Mouse (Mus musculus) gastrocnemius, postnatal 25 days (tissue): Measurements from ENCODE around the gene Arhgap15. TPM values are rescaled to one million over a fixed set of nuclear protein-coding genes. Genes with fewer than 3 reads are reported as not detected.
"Not testable (repeated sequence)": the region's sequence is repeated elsewhere in the genome, so short reads cannot be mapped to it uniquely, and the experiment has no call there.

Experiments
- DNase-seq: peaks from one replicate; pipeline ENCODE4 v3.0.0; 2022
- long read RNA-seq, 2 experiments: library from polyadenylated mRNA; stranded (forward); transcript quantifications; one replicate each; pipeline ENCODE4 v2.0.0; 2021
- total RNA-seq, 2 experiments: library from RNA; stranded (reverse); gene quantifications; 1 replicate in 1 of 2; 2 replicates in 1 of 2; pipeline ENCODE4 v1.2.3; 2021

Arhgap15 gene
- 1 to 10 TPM in 1 of 2 experiments, under 1 TPM in 1; 0.51 to 1.1 TPM for total RNA-seq
- long read RNA-seq, experiment 1 = 0 reads
- long read RNA-seq, experiment 2 = 0 reads

DNA sequence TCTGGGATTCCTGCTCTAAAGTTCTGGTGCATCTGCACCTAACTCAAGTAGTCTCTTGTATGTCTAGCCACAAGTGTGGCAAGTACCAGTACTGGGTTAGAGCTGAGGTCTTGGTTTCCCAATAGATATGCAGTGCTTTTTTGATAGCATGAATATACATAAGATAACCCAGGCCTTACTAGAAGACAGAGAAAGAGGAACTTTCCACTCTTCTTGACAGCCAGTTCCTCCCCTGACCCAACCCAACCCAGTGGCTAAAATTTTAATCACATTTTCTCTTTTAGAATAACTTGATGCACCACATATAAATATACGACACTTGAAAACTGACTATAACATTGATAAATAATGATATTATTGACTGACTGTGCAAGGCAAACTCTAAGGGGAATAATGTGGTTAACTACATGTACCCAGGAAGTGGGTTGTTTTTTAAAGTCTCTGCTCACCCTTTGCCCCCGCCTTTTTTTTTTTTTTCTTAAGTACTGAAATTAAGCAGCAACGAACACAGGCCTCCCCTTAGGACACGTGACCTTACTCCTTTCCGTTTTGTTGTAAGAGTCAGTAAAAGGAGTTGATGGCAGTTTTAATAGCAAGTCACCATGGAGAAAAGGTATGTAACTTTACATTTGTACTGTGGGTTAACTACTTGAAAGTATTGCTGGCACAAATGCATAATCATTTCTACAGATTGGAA is at the start of gene Arhgap15:
Arhgap15 (plus strand) TSS at position 538 of the 697 bp plus-strand sequence.
- DNase-seq = no peak

- DNase-seq = no peak
These were observed 35.9 kb upstream of the Arhgap15 start for GRCm38 (mm10) chr2:43712611-43713138.

GRCm38 (mm10) chr2:43722446-43723103 is 26.0 kb upstream of the Arhgap15 start:
- no peak for DNase-seq

DNA sequence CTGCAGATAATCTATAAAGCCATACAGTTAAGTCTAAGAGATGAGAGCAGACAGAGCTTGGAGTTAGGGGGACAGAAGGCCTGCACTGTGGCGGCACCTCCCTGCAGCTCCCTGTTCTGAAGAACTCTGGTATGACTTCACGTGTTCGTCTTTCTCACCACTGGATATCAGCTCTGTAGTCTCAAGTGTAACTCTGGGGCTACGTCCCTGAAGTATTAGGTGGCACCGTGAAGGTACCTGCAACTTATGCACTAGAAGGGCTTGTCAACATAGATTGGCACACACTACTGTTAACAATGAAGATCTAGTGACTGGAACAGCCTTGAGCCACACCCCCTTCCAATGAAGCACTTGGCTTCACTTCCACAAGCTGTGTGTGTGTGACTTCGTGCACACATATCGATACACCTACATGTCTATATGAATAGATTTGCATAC is 25.5 kb upstream of the Arhgap15 start:
- DNase-seq = no peak

DNA sequence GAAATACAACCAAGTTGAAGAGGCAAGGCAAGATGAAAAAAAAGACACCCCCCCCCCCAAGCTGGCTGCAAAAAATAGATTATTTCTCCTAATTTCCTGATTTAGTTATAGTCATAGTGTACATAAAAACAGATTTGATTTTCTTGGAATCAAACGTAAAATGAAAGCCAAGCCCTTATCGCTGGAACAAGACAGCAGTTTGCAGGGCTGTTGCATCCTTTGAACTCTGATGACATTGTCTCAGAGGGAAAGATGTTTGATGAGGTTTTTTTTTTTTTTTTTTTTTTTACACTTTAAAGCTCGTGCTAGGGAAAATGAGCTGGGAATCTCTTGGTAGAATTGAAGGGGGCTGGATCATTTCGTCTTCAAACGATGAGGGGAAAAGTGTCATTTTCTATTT is 21.4 kb upstream of the Arhgap15 start:
- DNase-seq = no peak

GRCm38 (mm10) chr2:43727693-43728092 is 20.9 kb upstream of the Arhgap15 start:
- DNase-seq = no peak

DNA sequence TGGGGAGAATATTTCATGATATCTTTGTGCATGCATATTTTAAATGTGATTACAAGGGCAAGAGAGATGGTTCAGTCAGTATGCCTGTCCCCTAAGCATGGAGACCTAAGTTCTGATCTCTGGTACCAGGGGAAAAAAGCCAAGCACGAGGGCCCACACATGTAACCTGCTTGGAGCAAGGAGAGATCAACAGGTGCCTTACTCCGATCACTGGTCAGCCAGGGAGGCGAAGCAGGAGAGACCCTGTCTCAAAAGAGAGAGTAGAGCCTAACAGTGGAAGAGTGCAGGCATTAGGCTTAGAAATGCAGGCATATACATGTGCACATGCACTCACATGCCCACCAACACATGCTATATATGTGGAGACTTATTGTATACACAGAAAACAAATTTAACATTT is 19.8 kb upstream of the Arhgap15 start:
- no peak for DNase-seq

GRCm38 (mm10) chr2:43732396-43732795 is 16.2 kb upstream of the Arhgap15 start:
- no peak for DNase-seq

GRCm38 (mm10) chr2:43735071-43735470 is 13.6 kb upstream of the Arhgap15 start:
- not testable (repeated sequence) for DNase-seq

- no peak for DNase-seq
These were observed 11.1 kb upstream of the Arhgap15 start for GRCm38 (mm10) chr2:43737546-43737945.

GRCm38 (mm10) chr2:43738562-43739112 is 10.0 kb upstream of the Arhgap15 start:
- DNase-seq = no peak

DNA sequence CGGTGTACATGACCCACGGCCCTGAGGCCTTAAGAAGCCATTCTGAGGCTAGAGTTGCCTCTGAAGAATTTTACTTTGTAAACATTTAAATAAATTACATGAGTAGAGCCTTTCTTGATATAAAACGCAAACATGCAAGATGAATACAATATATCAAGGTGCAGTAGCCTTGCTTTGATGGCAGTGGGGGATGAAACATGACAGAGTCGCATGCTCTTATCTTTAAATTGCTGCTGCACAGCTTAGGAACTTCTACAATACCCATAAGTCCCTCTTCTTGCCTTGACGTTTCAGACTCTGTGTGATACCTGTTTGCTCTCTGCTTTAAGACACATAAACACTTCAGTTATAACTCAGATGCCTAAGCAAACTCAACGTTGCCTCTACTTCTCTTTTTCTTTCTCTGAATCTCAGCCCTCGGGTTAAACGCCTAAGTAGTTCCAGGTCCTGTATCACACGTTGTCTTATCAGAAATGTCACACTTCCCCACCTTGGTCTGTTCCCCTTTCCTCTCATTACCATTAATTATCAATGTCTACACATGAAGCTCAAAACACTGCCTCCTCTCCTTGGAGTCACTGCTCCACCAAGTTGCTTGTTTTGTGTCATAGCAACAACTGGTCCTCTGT is 9.3 kb upstream of the Arhgap15 start:
- no peak for DNase-seq

- no peak for DNase-seq
These were observed 697 bp downstream of the Arhgap15 start for GRCm38 (mm10) chr2:43749321-43749720.

DNA sequence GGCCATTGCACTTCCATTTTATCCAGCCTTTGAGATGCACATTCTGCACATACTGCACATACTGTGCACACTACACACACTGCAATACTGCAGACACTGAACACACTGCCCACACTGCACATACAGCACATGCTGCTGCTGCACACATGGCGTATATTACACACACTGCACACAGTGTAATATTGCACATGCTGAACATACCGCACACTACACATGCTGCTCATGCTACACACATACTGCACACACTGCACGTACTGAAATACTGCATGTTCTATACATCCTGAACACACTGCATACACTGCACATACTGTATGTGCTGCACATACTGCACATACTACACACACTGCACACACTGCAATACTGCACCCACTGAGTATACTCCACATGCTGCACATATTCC is 7.3 kb downstream of the Arhgap15 start:
- DNase-seq = no peak

- no peak for DNase-seq
These were observed 8.0 kb downstream of the Arhgap15 start for GRCm38 (mm10) chr2:43756626-43757025.

DNA sequence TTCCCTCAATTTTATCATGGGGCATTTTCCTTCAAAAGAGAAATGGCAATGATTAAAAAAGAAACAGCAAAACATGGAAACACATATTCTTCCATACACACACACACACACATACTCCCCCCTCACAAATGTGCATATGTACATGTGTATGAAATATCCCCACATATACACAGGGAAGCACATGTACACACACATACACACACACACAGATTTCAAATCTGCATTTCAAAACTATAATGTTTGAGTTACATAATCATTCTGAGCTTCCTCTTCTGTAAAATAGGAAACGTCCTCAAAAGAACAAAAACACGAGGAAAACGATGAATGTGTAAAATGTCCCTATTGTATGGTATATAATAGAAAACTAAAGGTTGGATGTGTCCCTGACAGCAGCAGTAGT is 13.1 kb downstream of the Arhgap15 start:
- DNase-seq = no peak

GRCm38 (mm10) chr2:43763279-43763678 is 14.7 kb downstream of the Arhgap15 start:
- DNase-seq = no peak

- no peak for DNase-seq
These were observed 15.8 kb downstream of the Arhgap15 start for GRCm38 (mm10) chr2:43764456-43764855.

DNA sequence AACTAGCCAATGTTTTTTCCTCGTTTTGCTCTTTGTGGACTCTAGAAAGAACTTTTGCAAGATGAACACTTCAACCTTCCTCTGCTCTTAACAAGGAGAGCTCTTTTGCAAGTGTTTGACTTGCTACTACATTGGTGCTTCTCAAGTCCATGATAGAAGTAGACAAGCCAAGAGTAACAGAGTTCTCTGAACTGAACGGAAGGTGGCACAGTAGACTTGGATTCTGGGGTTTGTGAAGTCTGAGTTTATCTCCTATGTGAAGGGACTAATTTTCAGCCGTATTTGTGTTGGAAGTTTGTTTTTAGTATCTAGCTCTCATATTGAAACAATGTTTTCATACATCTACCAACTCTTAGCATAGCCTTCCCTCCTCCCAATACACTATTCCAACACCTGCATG is 17.6 kb downstream of the Arhgap15 start:
- no peak for DNase-seq

GRCm38 (mm10) chr2:43769850-43770570 is 21.4 kb downstream of the Arhgap15 start:
- DNase-seq = no peak

GRCm38 (mm10) chr2:43772640-43773039 is 24.0 kb downstream of the Arhgap15 start:
- no peak for DNase-seq

DNA sequence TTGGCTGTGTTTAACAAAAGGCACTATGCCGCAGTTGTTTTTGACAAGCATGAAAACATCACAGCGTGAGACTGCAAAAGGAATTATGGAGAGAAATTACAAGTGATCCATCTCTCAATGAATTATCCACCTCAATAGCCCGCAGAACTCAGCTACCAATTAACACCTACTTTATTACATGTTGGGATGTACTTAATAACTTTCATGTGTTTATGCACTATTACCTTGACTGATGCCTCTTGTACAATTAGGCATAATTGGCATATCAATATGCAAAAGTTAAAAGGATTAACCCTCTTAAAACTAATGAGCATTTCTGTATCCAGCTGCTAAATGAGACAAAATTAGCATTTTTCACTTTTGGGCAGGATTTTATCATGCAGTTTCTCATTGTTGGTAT is 33.5 kb downstream of the Arhgap15 start:
- no peak for DNase-seq
